Mouse (Mus musculus) bone marrow macrophage, adult 2 months (primary cell): ENCODE measurements around the gene Shcbp1l.
"Not testable (repeated sequence)": the region's sequence is repeated elsewhere in the genome, so short reads cannot be mapped to it uniquely, and the experiment has no call there.

ENCODE experiments used
- CTCF ChIP-seq: IDR thresholded peaks from 2 replicates; pipeline ENCODE4 v1.5.1; 2012; ENCODE audit warnings: low read depth, mild to moderate bottlenecking, low read length, moderate library complexity
- POLR2A ChIP-seq: IDR thresholded peaks from 2 replicates; pipeline ENCODE4 v1.6.1; 2012; ENCODE audit warnings: mild to moderate bottlenecking, low read depth, low read length, borderline replicate concordance

GRCm38 (mm10) chr1:153486120-153486519 is 61.2 kb downstream of the Shcbp1l start:
- TF ChIP-seq POLR2A, CTCF: not testable (repeated sequence)
